Mouse (Mus musculus) embryonic fibroblast, embryonic 13.5 days (primary cell): ENCODE results near the gene Tmem167.

Source experiments
- CTCF ChIP-seq: IDR thresholded peaks from 2 replicates; pipeline ENCODE4 v1.5.1; 2011; ENCODE audit warnings: mild to moderate bottlenecking, control low read depth, low read length, moderate library complexity, borderline replicate concordance; ENCODE audit not compliant: insufficient read depth
- POLR2A ChIP-seq: IDR thresholded peaks from 2 replicates; pipeline ENCODE4 v1.6.1; 2011; ENCODE audit warnings: low read depth, mild to moderate bottlenecking, control low read depth, low read length, moderate library complexity

DNA sequence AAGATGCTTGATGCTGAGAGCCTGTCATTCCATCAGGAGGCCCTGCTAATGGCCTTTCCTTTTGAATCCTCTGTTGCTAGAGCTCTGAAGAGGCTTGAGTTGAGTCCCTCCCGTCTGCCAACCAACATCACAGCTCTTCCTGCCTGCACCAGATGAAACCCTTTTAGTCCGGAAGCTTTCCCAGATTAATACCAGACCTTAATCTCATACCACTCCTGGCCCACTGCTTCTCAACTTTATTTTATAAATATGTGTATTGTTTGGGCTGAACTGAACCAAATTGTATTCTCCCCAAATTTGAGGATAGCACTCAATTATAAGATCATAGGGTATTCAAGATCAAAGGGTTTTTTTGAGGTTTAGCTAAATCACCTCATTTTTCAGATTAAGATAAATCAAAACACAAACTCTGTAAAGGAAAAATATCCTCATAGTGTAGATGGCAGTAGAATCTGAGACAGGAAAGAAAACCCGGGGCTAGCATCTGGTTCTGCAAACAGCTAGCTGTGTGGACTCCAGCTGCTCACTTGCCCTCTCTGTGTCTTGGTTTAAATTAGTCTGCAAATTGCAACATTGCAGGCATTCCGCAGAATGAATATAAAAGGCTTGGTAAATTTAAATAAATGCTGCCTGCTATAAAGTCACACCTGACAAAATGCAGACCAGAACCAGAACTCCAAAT, 81.3 kb downstream of the Tmem167 start:
- no peak for TF ChIP-seq CTCF
- TF ChIP-seq POLR2A: no peak
